Mouse (Mus musculus) pancreas, adult 10 weeks (tissue): ENCODE results near the gene Kcnk6. TPM values are rescaled to one million over a fixed set of nuclear protein-coding genes. Genes with fewer than 3 reads are reported as not detected.

Experiments
- polyA plus RNA-seq: library from polyadenylated mRNA; stranded (reverse); fragments of 350-450 nt; fragmentation: Illumina TruSeq; extraction: RNeasy Lipid Tissue Mini Kit (QIAGEN cat#74804); gene quantifications from one replicate; pipeline ENCODE4 v1.2.3, GENCODE M21; 2015; ENCODE audit warnings: low read depth, low replicate concordance; ENCODE audit not compliant: insufficient read depth

Kcnk6 gene
- 2.9 TPM for polyA plus RNA-seq

GRCm38 (mm10) chr7:29232247-29233013 lies at the start of gene Kcnk6:
TSS of gene Kcnk6 (minus strand) at chr7:29232515.

GRCm38 (mm10) chr7:29281201-29282073 lies 49.1 kb upstream of the Kcnk6 start, which contains the start of gene Spint2:
TSS of gene Spint2 (minus strand) at chr7:29281912.

GRCm38 (mm10) chr7:29248261-29248841 lies 16.0 kb upstream of the Kcnk6 start, which contains the start of gene 2200002D01Rik:
TSS of gene 2200002D01Rik (minus strand) at chr7:29248466.

GRCm38 (mm10) chr7:29238019-29238967 lies 6.0 kb upstream of the Kcnk6 start, which contains the start of gene Yif1b:
TSS of gene Yif1b (plus strand) at chr7:29238329.

GRCm38 (mm10) chr7:29213675-29214082 lies 18.6 kb downstream of the Kcnk6 start, which contains the start of gene Catsperg1:
TSS of gene Catsperg1 (minus strand) at chr7:29214035.

GRCm38 (mm10) chr7:29180077-29180853 lies 52.0 kb downstream of the Kcnk6 start, which contains the start of gene Psmd8:
TSS of gene Psmd8 (minus strand) at chr7:29180701.

Other genes with a start within 250 kb of the Kcnk6 start
- not detected for gene Ryr1, start 107.3 kb downstream of the Kcnk6 start, polyA plus RNA-seq
- 1.4 TPM for gene Rasgrp4, start 97.7 kb downstream of the Kcnk6 start, polyA plus RNA-seq
- gene Fam98c, start 76.3 kb downstream of the Kcnk6 start, polyA plus RNA-seq, result 14.6 TPM
- 2.3 TPM for gene Ggn, start 62.3 kb downstream of the Kcnk6 start, polyA plus RNA-seq
- gene Spred3, start 62.1 kb downstream of the Kcnk6 start, polyA plus RNA-seq, result 1.4 TPM
- 32.7 TPM for gene Psmd8, start 51.8 kb downstream of the Kcnk6 start, polyA plus RNA-seq
- 0.55 TPM for gene Catsperg1, start 18.5 kb downstream of the Kcnk6 start, polyA plus RNA-seq
- 15.3 TPM for gene Yif1b, start 5.8 kb upstream of the Kcnk6 start, polyA plus RNA-seq
- not detected for gene 2200002D01Rik, start 16.0 kb upstream of the Kcnk6 start, polyA plus RNA-seq
- gene Spint2, start 49.4 kb upstream of the Kcnk6 start, polyA plus RNA-seq, result 98.5 TPM
- gene Ppp1r14a, start 56.8 kb upstream of the Kcnk6 start, polyA plus RNA-seq, result 6.3 TPM
- gene Dpf1, start 71.4 kb upstream of the Kcnk6 start, polyA plus RNA-seq, result 1.6 TPM